Mouse (Mus musculus): ENCODE measurements around the gene Cby1.
"Not testable (repeated sequence)": the region's sequence is repeated elsewhere in the genome, so short reads cannot be mapped to it uniquely, and the experiment has no call there.

Gene Cby1

GRCm38 (mm10) chr15:79671828-79672348 is 12.9 kb downstream of the Cby1 start:
- in situ Hi-C loops (cut with MseI, MboI): not testable (repeated sequence)

GRCm38 (mm10) chr15:79677936-79678335 is 18.9 kb downstream of the Cby1 start:
- in situ Hi-C loops (cut with MseI, MboI): no loop called here

DNA sequence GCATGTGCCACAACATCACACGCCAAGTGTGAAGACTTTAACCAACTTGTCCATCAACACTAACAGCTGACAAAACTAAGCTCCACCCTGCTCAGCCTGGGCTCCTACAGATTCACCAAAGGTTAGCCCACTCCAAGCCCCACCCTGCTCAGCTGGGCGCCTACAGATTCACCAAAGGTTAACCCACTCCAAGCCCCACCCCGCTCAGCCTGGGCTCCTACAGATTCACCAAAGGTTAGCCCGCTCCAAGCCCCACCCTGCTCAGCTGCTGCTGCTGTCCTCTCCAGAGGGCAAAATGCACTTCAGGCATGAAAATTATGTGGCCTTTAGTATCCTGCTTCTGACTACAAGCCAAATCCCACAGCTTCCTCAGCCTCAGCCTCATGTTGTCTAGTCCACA is 23.0 kb downstream of the Cby1 start:
- in situ Hi-C loops (cut with MseI, MboI): no loop called here

- in situ Hi-C loops (cut with MseI, MboI): no loop called here
These were observed 24.1 kb downstream of the Cby1 start for GRCm38 (mm10) chr15:79683146-79683545.

- in situ Hi-C loops (cut with MseI, MboI): no loop called here
These were observed 24.9 kb downstream of the Cby1 start for GRCm38 (mm10) chr15:79683707-79684465.

- in situ Hi-C loops (cut with MseI, MboI): no loop called here
These were observed 25.6 kb downstream of the Cby1 start for GRCm38 (mm10) chr15:79684616-79685015.

- in situ Hi-C loops (cut with MseI, MboI): no loop called here
These were observed 26.2 kb downstream of the Cby1 start for GRCm38 (mm10) chr15:79685141-79685641.

DNA sequence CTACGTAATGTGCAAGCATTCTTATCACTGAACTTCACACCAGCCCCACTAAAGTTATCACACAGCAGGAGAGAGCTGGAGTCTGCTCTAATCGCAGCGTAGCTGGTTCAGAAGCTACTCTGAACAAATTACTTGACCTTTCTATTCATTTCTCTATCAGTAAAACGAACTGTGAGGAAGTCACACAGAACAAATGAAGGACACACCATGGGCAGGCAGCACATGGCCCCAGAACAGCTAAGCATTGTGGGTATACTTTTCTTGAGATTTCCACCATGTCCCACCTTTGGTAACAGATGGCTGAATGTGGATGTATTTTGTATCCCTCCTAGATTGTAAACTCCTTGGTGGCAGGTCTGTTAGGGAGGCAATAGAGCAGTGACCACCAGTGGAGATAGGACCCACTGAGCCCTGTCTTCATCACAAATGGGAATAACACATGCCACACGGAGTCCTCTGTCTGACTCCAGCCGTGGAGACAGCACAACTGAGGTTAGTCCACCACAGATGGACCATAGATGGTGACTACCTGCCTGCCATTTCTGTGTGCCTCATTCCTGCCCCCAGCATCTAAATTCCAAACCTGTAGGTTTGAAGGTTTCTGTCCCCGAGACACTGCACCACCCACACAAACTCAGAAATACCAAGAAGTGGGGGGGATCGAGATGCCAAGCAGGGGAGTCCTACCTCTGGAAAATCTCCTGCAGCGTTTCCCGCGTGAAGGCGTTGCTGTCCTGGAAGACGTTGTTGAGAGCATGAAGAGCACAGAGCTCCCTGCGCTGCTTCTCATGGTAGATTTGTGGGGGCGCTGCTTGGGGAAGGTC is 27.3 kb downstream of the Cby1 start:
- in situ Hi-C loops (cut with MseI, MboI): no loop called here

GRCm38 (mm10) chr15:79687175-79687574 is 28.2 kb downstream of the Cby1 start:
- in situ Hi-C loops (cut with MseI, MboI): no loop called here

GRCm38 (mm10) chr15:79687646-79688267 is 28.8 kb downstream of the Cby1 start, which contains the start of gene Josd1:
Josd1 (minus strand) TSS chr15:79687919.
- in situ Hi-C loops (cut with MseI, MboI): no loop called here

GRCm38 (mm10) chr15:79688268-79688956 is 29.4 kb downstream of the Cby1 start:
- in situ Hi-C loops (cut with MseI, MboI): no loop called here

DNA sequence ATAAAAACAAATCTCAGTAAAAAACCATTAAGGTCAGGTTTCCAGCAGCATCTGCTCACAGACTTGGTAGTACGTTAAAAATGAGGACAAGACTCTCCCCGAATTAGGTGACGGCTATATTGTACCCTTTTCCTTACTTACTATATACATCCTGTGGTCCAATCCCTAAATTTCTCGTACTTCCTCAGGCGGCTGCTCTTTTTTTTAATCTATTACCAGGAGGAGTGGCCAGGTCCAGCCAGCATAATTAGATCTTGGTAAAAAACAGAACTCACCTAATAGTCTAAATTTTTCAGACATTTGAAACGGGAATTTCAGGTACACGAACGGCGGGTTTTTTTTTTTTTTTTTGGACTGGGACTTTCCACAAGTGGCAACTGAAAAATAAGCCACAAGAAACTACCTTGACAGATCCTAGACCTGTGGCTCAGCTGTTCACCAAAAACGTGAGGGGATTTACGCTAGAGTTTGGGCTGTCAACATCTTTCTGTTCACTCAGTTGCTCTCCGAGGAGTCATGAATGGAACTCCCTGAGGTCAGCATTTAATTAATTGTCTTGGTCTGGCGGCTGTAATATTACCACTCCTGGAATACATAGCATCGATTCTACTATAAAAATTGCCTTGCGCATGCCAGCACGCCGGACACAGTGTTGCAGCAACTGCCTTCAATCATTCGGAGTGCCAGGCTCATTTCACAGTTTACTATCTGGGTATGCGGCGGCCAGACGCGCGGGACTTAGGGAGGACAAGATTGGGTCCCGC is 30.8 kb downstream of the Cby1 start:
- in situ Hi-C loops (cut with MseI, MboI): no loop called here

DNA sequence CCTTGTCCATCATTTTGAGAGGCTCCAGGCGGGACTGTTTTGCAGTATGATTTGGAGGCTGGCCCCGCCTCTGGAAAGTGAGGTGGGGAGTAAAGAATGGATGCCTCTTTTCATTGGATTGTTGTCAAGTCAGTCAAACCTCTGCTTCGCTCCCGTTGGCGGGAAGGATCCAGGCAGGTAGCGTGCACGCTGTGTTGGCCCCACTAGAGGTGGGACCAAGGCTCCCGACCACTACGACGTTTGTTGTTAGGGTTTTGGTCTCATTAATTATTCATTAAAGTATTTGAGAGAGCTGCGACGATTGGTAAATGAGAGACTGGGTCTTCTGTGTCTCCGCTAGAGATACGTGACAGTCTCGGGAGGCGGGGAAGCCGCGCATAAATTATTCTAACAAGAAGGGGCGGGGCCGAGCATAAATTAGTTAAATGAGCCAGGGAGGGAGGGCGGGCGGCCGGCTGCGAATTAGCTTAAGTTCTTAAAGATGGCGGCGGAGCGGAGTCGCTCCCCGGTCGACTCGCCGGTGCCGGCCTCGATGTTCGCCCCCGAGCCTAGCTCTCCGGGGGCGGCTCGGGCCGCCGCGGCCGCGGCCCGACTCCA is 31.5 kb downstream of the Cby1 start, which contains the start of gene Gtpbp1:
Gene Gtpbp1 (plus strand): TSS at position 420 of the 597 bp plus-strand sequence.
- in situ Hi-C loops (cut with MseI, MboI): no loop called here

- in situ Hi-C loops (cut with MseI, MboI): no loop called here
These were observed 32.1 kb downstream of the Cby1 start for GRCm38 (mm10) chr15:79691023-79691508.

DNA sequence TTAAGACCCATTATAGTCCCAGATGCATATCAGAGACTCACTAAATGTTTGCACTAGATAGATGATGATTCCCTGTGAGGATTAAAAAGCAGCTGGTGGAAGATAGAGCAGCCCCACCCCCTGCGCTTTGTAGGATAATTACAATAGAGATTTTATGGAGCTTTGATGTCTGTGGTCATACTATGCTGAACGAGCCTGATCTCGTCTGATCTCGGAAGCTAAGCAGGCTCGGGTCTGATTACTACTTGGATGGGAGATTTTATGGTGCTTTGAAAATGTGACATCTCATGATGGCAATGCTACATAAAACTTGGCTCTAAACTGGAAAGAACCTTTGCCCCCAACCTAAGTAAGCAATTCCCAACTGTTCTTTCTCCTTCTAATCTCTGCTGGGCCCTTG is 33.3 kb downstream of the Cby1 start:
- in situ Hi-C loops (cut with MseI, MboI): no loop called here

DNA sequence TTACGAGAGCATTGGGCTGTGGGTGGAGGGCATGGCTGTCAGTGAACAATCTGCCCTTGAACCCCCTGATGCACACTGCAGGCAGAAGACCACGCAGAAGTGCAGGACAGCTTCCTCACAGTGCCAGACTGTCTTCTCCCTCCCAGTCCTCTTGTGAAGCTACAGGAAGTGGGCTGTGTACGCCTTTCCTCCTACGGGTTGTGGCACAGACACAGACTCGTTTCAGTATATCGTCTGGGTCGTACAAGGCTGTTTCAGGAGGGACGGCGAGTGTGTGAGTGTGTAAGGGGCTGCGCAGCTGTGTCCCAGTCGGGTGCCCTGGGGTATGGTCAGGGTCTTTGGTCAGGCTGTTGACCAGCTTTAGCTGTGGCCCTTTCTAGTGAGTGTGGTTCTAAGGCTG is 34.7 kb downstream of the Cby1 start:
- in situ Hi-C loops (cut with MseI, MboI): no loop called here

DNA sequence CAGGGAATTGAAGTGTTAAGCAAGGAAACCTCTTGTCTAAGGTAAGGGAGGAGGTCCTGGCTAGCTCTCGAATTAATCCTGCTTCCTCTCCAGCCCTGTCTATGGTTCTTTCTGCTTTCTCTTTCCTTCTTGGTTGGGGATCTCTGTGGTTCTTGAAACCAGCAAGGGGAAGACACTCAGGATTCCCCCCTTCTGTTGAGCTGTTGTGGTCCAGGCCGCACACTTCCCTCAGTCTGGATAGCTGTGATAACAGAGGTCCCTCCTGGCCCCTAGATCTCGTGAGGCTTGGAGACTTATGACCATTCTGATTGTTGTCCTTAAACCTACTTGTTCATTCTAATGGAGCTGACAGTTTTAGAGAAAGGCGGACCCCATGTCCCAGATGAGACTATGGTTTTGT is 35.5 kb downstream of the Cby1 start:
- in situ Hi-C loops (cut with MseI, MboI): no loop called here

- in situ Hi-C loops (cut with MseI, MboI): no loop called here
These were observed 36.5 kb downstream of the Cby1 start for GRCm38 (mm10) chr15:79695516-79695915.

DNA sequence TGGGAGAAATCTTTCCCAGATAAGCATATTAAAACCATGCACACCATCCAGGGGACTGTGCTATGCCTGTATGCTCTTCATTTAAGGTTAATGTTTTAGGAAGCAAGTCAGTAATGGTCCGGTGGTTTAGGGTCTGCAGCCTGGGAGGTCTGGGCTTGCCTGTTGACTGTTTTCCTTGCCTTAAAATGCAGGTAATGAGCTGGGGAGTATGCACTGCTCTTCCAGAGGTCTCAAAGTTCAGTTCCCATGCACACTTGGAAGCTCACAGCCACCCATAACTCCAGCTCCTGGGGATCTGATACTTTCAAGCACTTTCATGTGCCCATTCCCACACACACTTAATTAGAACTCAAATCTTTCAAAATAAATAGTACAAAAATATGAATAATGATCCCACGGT is 37.5 kb downstream of the Cby1 start:
- in situ Hi-C loops (cut with MseI, MboI): no loop called here

- in situ Hi-C loops (cut with MseI, MboI): no loop called here
These were observed 38.0 kb downstream of the Cby1 start for GRCm38 (mm10) chr15:79697011-79697410.
